Mouse (Mus musculus) left cerebral cortex, postnatal 10 days (tissue): ENCODE results near the gene Amigo1. TPM values are rescaled to one million over a fixed set of nuclear protein-coding genes. Genes with fewer than 3 reads are reported as not detected.

Experiments used
- DNase-seq, 2 experiments: peaks; one replicate each; pipeline ENCODE4 v3.0.0; 2021 to 2022; ENCODE audit warnings: low spot score in 2 of 2, mixed read lengths in 1 of 2; ENCODE audit errors: extremely low spot score in 1 of 2
- intact Hi-C: fragments of 180-260 bp; cut with DNase I; formaldehyde crosslinking; loops from one replicate; pipeline ENCODE4 v1.15.1; 2025
- total RNA-seq, 2 experiments: library from RNA; stranded (reverse); gene quantifications; 2 replicates each; pipeline ENCODE4 v1.2.3; 2021

The Amigo1 gene
- total RNA-seq, 2 experiments from 2014 or later, result 36.4 to 38.5 TPM

DNA sequence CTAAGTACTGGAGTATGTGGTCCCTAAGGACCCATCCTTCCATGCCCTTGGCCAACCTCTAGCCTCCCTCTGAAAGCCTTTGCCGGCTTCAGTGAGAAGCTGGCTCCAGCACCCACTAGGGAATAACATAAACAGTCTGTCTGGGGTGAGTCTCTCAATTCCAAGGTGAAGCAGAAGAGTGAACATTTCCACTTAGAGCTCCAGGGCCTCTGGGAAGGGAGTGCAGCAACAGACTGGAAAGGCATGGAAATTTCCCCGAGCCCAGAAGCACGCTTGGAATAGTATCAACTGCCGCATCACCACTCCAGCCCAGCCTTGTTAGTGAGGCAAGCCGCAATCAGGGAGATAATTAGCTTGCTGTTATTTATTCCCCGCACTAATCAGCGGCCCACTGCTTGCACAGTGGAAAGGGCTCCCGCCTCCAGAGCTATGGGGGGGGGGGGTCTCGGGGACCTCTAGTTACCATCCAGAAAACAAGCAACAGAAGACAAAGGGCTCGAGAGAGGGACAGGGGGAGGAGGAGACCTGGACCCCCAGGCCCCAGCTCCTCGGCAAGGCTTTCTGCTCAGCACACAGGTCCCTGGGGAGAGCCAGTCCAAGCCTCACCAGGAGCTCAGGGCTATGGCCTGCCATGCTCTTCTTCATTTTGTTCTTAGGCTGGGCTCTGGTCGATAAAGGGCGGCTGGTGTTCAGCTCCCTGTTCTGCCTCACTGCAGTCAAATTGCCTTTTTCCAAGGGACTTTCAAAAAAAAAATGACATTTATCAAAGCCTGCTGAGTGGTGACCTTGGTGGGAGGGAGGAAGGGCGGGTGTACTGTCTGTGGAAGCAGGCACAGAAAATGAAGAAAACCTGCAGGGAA is 11.2 kb upstream of the Amigo1 start:
- intact Hi-C loops, result no loop called here
- DNase-seq, result peak; percentile 54 to 75

DNA sequence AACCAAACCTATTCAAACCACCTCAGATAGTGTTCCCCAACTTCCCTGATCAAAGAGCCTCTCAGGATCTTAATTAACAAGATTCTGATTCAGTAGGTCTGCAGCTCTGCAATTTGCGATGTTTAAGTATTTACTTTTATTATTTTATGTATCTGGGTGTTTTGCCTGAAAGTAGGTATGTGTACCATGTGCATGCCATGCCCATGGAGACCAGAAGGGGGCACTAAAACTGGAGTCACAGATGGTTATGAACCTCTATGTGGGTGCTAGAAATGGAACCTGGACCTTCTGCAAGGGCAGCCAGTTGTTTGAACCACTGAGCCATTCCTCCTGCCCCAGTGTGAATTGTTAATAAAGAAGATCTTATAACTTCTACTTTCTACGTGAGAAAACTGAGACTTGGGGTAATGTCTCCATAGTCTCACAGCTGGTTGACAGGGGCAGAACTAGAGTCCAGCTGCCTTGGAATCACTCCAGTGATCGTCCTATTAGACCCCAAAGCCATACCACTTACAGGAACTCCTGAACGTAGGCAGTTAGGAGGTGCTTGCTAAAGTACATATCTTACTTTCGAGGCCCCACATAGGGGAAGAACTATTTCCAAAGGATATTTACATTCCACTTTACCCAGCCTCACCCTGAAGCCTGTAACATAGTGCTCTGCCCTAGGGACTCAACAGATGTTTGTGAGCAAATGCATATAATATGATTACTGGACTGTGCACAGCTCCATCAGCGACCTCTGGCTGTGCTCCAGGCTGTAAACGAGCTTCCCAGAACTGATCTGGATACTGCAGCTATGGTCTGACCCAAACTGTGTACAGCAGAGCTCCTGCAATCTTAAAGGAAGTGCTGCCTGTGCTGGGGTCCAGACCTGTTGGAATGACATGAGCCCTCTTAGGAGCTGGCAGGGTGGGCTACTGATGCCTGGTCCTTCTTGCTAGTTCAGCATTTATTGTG is 7.1 kb upstream of the Amigo1 start:
- DNase-seq, result no peak
- intact Hi-C loops, result no loop called here

DNA sequence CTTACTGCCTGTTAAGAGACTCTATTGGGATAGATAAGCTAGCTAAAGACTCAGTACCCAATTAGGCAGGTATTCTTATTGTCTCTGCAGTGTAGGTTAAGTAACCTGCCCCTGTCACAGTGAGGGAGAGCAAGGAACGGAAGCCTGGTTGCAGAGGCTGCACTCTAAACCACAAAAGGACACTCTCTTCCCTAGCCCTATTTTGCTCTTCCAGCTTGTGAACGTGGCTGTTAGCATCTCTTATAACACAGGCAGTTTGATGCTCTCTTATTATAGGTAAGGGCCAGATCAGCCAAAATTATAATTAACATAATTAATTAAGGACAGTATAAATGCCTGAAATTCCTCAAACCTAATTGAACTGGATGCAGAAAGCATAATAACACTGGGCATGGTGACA is 5.6 kb upstream of the Amigo1 start:
- no peak for DNase-seq
- intact Hi-C loops, result no loop called here

DNA sequence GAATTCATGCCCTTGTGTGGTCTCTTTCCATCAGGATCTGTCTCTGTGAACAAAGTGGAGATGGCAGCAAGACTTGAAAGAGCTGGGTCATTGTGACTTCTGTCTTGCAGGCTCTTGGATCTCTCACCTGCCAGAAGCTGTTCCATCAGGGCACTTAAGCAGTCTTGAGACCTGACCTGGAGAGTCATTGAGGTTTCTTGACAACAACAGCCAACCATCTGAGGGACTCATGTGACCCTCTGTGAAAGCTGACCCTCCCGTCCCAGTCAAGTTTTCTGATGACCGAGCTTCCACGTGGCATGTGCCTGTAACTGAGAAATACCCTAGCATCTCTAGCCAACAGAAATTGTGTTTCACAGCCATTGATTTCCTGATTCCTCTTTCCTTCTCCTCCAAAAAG is 1.4 kb upstream of the Amigo1 start:
- intact Hi-C loops, result no loop called here

DNA sequence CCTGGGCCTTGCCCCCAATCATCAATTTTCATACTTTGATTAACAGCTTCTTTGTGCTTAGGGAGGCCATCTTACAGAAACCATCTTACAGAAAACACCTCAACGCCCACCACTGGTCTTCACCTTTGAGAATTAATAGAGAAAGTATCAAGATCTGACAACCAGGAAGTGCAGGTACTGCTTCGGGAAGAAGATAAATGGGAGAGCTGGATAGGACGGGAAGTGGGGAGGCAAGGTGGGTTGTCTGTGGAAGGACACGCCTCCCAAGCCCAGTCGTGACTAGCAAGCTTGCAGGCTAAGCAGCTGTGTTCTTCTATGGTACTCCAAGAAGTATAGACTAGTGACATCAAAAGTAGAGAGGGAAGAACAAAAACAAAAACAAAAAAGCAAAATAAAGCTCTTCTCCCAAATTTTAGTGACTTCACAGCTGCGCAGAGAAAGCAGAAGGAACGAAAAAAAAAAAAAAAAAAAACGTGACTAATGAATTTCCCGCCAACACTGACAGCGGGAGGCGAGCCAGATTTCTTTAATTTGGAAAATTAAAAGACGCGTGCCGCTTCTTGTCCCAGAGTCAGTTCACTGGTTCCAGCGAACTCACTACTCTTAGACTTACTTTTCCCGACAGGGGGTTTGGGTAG is 556 bp upstream of the Amigo1 start:
- intact Hi-C loops, result no loop called here
- DNase-seq, result no peak

More for the DNA sequence above, 1.4 kb upstream of the Amigo1 start:
- DNase-seq, result no peak

DNA sequence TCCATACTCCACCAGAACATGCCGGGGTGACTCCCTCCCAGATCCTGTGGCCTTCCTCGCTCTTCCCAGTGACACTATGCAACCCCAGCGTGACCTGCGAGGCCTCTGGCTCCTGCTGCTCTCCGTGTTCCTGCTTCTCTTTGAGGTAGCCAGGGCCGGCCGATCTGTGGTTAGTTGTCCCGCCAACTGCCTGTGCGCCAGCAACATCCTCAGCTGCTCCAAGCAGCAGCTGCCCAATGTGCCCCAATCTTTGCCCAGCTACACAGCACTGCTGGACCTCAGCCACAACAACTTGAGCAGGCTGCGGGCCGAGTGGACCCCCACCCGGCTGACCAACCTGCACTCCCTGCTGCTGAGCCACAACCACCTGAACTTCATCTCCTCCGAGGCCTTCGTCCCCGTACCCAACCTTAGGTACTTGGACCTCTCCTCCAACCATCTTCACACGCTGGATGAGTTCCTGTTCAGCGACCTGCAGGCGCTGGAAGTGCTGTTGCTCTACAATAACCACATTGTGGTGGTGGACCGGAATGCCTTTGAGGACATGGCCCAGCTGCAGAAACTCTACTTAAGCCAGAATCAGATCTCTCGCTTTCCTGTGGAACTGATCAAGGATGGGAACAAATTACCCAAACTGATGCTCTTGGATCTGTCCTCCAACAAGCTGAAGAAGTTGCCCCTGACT is 1.1 kb downstream of the Amigo1 start:
- intact Hi-C loops, result no loop called here
- DNase-seq, result no peak

DNA sequence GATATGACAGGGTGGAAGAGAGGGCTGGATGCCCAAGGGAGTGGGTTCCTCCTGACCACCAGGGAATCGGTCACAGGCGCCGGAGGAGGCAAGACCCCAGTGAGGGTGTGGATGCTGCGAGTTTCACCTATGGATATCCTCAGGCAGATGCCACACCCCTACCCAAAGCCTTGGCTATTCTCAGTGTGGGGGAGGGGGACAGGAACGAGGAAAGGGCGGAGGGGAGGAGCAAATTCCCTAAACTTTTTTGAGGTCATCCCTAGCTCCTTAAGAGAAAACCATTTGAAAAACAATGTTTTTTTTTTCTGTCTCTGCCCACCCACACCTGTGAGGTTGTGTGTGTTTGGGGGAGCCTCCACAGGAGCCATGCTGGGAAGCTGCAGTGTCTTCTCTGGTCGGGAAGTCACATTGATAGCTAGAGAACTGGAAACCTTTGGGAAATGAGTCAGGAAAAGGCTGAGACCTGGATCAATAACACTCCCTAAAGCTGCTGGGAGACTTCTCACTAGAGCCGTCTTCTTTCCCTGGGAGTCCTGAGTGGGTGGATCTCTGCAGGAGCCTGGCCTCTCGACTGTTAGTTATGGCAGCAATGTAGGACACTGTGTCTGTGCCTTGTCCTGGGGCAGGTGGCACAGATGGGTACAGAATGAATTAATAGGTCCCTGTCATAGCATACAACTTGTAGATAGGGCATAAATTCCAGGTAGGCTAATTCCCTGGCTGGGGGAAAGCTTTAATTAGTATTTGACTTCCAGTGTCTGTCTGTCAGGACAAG is 2.8 kb downstream of the Amigo1 start:
- DNase-seq, result no peak
- intact Hi-C loops, result no loop called here

DNA sequence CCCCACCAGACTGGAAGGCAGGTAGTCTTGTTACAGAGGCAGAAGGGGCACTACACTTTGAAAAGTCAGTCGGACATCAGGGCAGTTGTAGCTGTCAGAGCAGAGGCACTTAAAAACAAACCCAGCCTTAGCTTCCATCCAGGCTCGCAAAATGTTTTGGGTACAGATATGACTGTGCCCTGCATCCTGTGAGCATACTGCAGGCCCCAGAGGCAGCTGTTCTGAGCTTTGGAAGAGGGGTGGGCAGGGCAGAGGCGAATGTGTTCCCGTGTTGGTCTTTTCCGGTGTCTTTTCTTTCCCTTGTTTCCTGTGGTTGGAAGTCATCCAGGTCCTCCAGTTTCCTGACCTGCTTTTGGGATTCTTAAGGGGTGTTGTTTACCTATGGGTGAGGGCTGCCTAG is 3.8 kb downstream of the Amigo1 start:
- DNase-seq, result no peak
- intact Hi-C loops, result no loop called here

DNA sequence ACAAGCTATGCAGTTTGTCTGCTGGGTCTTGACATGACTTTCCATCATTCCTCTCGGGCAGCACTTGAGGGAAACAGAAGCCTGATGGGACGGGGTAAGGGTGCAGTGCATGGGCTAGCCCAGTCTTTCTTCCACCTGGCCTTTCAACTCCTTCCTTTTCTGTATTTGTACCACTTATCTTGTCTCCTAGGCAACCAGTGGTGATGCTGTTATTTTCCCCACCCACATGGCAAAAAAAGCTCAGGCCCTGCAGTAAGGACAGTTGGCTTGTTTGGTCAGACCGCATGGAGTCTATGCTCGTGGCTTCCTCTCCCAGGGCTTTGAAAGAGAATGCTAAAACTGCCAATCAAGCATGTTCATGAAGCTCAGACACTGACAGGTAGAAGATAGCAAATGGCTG is 7.6 kb downstream of the Amigo1 start:
- intact Hi-C loops, result no loop called here
- no peak for DNase-seq

DNA sequence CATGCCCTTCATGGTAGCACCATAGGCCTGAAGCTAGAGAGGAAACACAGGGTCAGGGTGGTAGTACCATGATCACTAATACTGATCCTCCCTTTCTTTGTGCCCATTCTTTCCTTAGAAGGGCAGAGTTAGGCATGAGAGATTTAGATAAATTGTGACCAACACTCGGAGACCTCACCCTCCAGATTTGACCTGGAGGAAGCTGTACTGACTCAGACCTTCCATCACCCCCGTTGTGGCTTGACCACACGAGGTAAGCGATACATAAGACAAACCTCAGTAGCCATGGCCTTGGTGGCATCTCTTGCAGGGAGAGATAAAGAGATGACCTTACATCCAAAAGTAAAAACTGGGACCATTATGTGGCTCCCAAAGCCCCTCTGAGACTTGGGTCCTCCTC is 9.2 kb downstream of the Amigo1 start:
- intact Hi-C loops, result no loop called here
- DNase-seq, result no peak

DNA sequence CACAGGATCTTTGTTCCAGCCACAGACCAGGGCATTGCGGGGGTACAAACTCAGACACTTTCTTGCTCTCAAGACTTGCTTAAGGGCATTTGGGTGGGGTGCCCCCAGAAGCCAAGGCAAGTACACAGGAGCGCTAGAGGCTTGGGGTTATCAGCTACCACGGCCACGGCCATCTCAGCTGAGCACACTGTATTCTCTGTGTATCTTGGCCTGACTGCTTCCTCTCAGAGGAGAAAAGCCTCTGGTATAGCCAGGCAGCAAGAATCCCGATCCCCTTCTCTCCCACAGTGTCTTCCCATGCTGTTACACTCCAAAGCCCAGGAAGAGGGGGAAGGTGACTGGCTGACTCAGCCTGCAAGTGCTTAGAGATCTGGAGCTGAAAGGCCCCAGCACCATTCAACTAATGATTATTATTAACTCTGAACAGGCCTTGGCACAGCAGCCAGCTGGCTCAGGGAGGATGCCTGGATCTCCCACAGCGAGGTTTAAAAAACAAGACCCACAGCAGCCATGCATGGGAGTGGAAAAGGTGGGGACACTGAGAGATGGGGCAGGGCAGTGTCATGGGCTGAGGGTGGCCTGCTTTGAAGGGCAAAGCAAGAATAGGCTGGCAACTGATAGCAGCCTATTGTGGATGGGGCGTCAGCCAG is 9.9 kb downstream of the Amigo1 start:
- no peak for DNase-seq
- intact Hi-C loops, result no loop called here

DNA sequence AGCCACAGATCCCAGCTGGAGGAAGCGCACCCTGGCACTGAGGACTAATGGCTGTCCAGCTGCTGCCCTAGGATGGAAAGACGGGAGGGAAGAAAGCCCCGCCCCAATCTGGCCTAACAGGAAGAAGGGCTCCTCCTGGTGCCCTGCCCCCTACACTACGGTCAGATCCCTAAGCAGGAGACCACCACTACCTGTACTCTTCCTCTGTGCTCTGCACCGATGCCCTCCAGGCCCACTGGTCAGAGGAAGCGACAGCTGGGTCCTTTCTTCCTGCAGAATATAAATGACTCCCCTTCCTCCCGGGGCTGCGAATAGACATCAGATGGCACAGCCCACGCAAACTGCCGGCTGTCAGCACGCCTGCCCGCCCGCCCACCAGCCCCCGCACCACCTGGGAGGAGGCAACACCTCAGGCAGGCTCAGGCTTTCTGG is 10.9 kb downstream of the Amigo1 start:
- peak; percentile 67 to 83 for DNase-seq
- intact Hi-C loops, result no loop called here

DNA sequence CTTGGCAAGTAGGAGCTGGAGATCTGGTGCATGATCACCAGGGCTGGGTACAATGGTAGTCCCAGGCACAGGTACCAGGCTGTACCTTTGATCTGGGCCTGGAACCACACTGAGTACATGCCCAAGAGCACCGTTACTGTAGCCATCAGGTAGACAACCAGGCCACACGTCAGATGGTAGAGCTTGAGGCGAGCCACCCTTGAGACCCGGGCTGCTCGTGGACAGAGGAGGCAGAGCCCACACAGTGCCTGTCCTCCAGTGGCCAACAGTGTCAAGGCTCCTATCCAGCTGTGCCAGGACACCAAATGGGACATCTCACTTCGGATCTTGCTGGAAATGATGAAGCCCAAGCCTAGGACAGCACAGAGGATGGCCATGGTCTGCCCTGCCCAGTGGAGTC is 13.1 kb downstream of the Amigo1 start:
- no peak for DNase-seq
- intact Hi-C loops, result no loop called here

DNA sequence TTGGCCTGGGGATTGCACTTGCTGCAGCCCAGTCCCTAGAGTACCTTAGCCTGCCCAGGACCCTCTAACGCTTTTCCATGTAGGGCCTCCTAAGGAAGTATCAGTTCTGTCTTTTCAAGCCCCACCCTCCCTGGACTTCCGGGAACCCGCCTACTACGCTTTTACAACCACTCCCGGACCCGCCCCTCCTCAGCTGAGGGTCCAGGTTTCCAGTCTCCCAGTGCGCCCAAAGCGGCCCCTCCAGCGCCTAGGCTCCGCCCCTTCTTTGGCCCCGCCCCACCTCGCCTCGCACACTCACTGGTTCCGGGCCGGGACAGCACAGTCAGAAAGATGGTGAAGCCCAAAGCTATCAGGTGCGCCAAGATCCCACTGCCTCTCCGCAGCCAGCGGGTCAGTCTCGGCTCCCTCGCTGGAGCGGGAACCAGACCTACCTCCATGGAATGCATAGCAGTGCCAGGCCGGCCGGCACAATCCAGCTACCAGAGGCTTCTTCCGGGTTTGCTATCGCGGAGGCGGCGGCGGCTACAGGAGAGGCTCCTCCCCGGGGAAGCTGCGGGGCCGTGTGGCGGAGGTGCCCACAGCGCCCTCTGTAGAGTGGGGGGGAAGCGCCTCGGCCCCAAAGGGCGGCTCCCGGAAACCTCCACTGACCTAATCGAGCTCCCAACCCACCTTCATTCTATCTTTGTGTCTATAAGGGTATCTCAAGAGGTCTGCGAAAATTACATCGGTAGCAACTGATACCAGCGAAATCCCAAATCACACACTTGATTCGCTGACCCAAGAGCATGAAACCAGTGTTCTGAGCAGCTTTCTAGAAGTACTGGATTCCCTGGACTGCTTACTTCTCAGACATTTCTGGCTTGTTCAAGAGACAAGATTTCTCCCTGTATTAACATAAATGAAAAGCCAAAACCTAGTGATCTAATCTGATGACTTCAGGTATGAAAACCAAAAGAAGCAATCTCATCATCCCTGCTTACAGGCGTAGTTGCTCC is 14.5 kb downstream of the Amigo1 start, which contains the start of gene Cyb561d1:
Cyb561d1 (minus strand) TSS at position 884 of the 995 bp plus-strand sequence.
- intact Hi-C loops, result loop anchor here (5.0 kb wide), 1 partner anchor 38 kb away; no protein-coding TSS in a partner anchor
- DNase-seq, result peak; percentile 82 to 94

DNA sequence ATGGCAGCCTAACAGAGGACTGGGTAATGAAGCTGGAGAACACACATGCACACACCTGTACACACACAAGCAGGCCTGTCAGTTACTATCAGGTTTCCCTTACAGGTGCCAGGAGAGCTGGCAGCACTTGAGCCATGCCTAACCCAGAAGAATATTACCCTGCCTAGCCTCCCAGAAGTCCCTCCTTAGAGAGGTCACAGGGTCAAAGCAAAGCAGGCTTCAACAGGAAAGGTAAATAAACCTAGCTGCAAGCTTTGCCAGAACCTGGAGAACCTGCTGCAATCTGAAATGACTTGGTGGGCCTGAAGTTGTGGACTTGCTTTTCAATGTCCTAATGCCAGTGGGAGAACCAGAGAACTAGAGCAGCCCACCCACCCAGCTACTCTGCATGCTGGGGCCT is 16.4 kb downstream of the Amigo1 start:
- DNase-seq, result no peak
- intact Hi-C loops, result loop anchor here (5.0 kb wide), 1 partner anchor 40 kb away; no protein-coding TSS in a partner anchor

DNA sequence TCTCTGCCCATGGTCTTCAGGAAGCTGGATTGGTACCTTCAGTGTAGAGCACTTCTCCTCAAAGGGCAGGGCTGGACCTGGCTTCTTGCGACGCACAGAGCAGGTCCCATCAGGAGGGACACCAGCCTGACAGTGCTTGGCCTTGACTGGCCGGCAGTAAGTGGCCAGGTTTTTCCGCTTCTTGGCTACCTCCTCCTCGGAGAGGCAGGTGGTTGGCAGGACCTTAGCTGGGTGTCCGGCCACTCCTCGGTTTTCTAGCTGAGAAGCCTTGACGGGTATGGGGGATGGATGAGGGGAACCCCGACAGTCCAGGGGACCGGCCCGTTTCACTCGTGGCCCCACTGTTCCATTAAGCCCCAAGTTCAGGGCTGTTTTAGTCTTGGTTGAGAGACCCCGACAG is 17.1 kb downstream of the Amigo1 start:
- DNase-seq, result no peak
- intact Hi-C loops, result loop anchor here (5.0 kb wide), 1 partner anchor 41 kb away; no protein-coding TSS in a partner anchor
